Mouse (Mus musculus): ENCODE results near the gene Amotl1.

GRCm38 (mm10) chr9:14533659-14534058 lies 111.2 kb downstream of the Amotl1 start:
- TF ChIP-seq CTCF (IDR thresholded peaks at IDR 0.05; ENCODE audit: control insufficient read depth, insufficient read depth, insufficient read length) (no peak), USF1 (IDR thresholded peaks at IDR 0.05; ENCODE audit: low read depth) (no peak), MAX (IDR thresholded peaks at IDR 0.05) (no peak), MYOG (IDR thresholded peaks at IDR 0.05; ENCODE audit: control insufficient read depth, extremely low read depth, insufficient read length) (no peak), FOSL1 (IDR thresholded peaks at IDR 0.05; ENCODE audit: insufficient read depth, low read length, poor library complexity, severe bottlenecking) (no peak), CEBPB (IDR thresholded peaks at IDR 0.05; ENCODE audit: low read depth) (no peak)

Data from C2C12 (cell line).